Mouse (Mus musculus) retina, embryonic 14.5 days (tissue): ENCODE data around the gene Kctd10.

ENCODE experiments used
- DNase-seq: peaks from one replicate; pipeline ENCODE4 v3.0.0-alpha.2; 2015; ENCODE audit warnings: low spot score

The Kctd10 gene

GRCm38 (mm10) chr5:114380209-114381012 lies at the start of gene Kctd10, which contains the start of gene Ube3b:
Gene Kctd10 (minus strand): TSS chr5:114380508.
Gene Ube3b (plus strand): TSS chr5:114380607.
- peak; percentile 92 for DNase-seq

- DNase-seq, result no peak
Measured at GRCm38 (mm10) chr5:114429781-114430180, 49.5 kb upstream of the Kctd10 start.

GRCm38 (mm10) chr5:114428621-114429020 lies 48.3 kb upstream of the Kctd10 start:
- no peak for DNase-seq

GRCm38 (mm10) chr5:114426732-114427131 lies 46.4 kb upstream of the Kctd10 start:
- DNase-seq, result no peak

GRCm38 (mm10) chr5:114423961-114424360 lies 43.7 kb upstream of the Kctd10 start:
- DNase-seq, result no peak

- no peak for DNase-seq
Measured at GRCm38 (mm10) chr5:114422591-114422990, 42.3 kb upstream of the Kctd10 start.

GRCm38 (mm10) chr5:114421561-114422298 lies 41.4 kb upstream of the Kctd10 start:
- DNase-seq, result no peak

GRCm38 (mm10) chr5:114418541-114418940 lies 38.2 kb upstream of the Kctd10 start:
- peak; percentile 63 for DNase-seq

- DNase-seq, result no peak
Measured at GRCm38 (mm10) chr5:114416855-114417254, 36.5 kb upstream of the Kctd10 start.

GRCm38 (mm10) chr5:114415606-114416005 lies 35.3 kb upstream of the Kctd10 start:
- DNase-seq, result no peak

- DNase-seq, result no peak
Measured at GRCm38 (mm10) chr5:114413067-114413735, 32.9 kb upstream of the Kctd10 start.

- no peak for DNase-seq
Measured at GRCm38 (mm10) chr5:114412361-114412998, 32.2 kb upstream of the Kctd10 start.

GRCm38 (mm10) chr5:114410429-114410828 lies 30.1 kb upstream of the Kctd10 start:
- no peak for DNase-seq

GRCm38 (mm10) chr5:114408846-114409245 lies 28.5 kb upstream of the Kctd10 start:
- no peak for DNase-seq

GRCm38 (mm10) chr5:114407810-114408209 lies 27.5 kb upstream of the Kctd10 start:
- DNase-seq, result no peak

- no peak for DNase-seq
Measured at GRCm38 (mm10) chr5:114407269-114407668, 27.0 kb upstream of the Kctd10 start.

GRCm38 (mm10) chr5:114406592-114406991 lies 26.3 kb upstream of the Kctd10 start:
- no peak for DNase-seq

GRCm38 (mm10) chr5:114393169-114393568 lies 12.9 kb upstream of the Kctd10 start:
- no peak for DNase-seq

- no peak for DNase-seq
Measured at GRCm38 (mm10) chr5:114384448-114384847, 4.1 kb upstream of the Kctd10 start.

GRCm38 (mm10) chr5:114383184-114383904 lies 3.0 kb upstream of the Kctd10 start:
- DNase-seq, result peak; percentile 62

- no peak for DNase-seq
Measured at GRCm38 (mm10) chr5:114381013-114381351, 674 bp upstream of the Kctd10 start.

GRCm38 (mm10) chr5:114379763-114380162 lies 545 bp downstream of the Kctd10 start:
- DNase-seq, result no peak
